Mouse (Mus musculus): ENCODE data around the gene Ugt1a8. TPM values are rescaled to one million over a fixed set of nuclear protein-coding genes. Genes with fewer than 3 reads are reported as not detected.
"Not testable (repeated sequence)": the region's sequence is repeated elsewhere in the genome, so short reads cannot be mapped to it uniquely, and the experiment has no call there.

Ugt1a8 gene
- polyA plus RNA-seq (2015; fragmentation: Nextera tagmentation; extraction: Ambion mirVana), result not detected in 2 replicates

DNA sequence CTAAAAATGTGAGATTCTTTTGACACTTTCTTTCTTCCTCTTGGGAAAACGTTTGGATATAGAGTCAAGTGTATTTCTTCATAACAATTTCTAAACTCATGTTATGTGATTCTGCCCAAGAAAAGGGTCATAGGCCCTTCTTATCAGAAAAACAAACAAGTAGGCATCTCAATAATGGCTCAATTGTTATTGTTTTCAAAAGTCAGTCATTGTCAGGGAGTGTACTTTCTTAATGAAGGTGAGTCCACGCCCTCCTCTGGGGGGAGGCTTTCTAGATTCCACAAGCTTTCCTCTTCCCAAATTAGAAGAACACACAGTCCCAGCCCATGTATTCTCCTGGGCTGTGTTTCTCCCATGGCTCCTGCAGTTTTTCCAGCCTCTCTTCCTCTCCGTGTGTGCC is at the start of gene Ugt1a8:
Ugt1a8 (plus strand) TSS at position 301 of the 400 bp plus-strand sequence.
- 73% methylated on average over 3 of the region's 3 CpGs for WGBS
- no peak for ATAC-seq (replicated peaks; ENCODE audit: low FRiP score)
- Histone ChIP-seq H3K4me2 (no peak within 1 kb of the TSS), H3K4me1 (no peaks in the 10 kb centered on the region), H3K27ac (no peak within 1 kb of the TSS), H3K9ac (no peak within 1 kb of the TSS), H3K9me3 (replicated peaks) (no peaks in the 10 kb centered on the region), H3K27me3 (no peaks in the 10 kb centered on the region), H3K36me3 (no peaks in the 10 kb centered on the region), H3K4me3 (replicated peaks) (no peak within 1 kb of the TSS)

- not testable (repeated sequence) for H3K4me3 ChIP-seq (replicated peaks); H3K27ac ChIP-seq; H3K4me2 ChIP-seq; H3K9ac ChIP-seq; H3K36me3 ChIP-seq; H3K9me3 ChIP-seq (replicated peaks); H3K4me1 ChIP-seq; H3K27me3 ChIP-seq
- peak; percentile 66 for ATAC-seq (replicated peaks; ENCODE audit: low FRiP score)
- 31% methylated on average over 2 of the region's 2 CpGs for WGBS
Measured at GRCm38 (mm10) chr1:88043044-88043443, 44.6 kb upstream of the Ugt1a8 start.

DNA sequence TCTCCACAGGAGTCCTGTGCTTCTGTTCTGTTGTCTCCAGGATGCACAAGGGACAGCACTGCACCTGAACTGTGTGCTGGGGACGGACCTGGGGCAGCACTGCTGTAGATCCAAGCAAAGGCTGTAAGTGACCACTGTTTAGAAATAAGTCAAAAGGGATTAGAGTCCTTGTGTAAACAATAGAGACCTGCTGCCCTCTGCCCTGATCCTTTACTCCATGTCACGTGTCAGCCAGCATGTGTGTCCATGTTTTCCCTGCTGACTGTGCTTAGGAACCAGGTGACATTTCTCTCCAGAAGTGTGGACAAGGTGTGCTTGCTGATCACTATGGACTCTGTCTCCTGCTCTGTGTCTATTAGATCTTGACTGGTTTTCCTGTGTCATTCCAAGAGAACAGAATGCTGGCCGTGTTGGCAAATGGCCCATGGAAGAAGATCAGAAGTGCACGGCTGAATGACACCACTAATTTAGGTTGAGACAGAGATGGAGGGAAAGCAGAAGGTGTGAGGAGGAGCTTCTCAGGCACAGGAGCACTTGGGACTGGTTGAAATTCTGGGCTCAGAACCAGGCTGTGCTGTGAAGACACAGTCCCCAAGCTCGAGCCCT is 42.7 kb upstream of the Ugt1a8 start:
- not testable (repeated sequence) for ATAC-seq (replicated peaks; ENCODE audit: low FRiP score); H3K4me1 ChIP-seq; H3K36me3 ChIP-seq; H3K4me3 ChIP-seq (replicated peaks); H3K9me3 ChIP-seq (replicated peaks); H3K9ac ChIP-seq; H3K27ac ChIP-seq; H3K27me3 ChIP-seq; H3K4me2 ChIP-seq
- 49% methylated on average over 3 of the region's 5 CpGs for WGBS

DNA sequence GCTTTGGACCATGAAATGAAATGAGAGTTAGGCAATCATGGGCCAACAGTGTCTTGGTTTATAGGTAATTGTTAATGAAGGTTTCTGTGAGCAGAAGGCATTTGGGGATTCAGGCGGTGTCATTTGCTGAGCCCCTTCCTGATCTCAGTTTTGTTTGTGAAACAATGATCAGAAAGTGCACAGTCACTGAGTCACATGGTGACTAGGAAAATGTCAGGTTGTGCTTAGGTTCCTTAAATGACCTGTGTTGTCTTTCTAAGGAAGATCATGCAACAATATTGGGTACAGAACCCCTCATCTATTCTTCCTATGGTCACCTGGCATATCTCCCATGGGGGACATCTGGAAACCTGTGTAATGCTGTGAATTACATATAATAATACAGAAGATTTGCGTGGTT is 40.2 kb upstream of the Ugt1a8 start:
- 90% methylated on average over 2 of the region's 2 CpGs for whole genome bisulfite sequencing
- not testable (repeated sequence) for H3K4me2 ChIP-seq; H3K4me1 ChIP-seq; H3K36me3 ChIP-seq; H3K27ac ChIP-seq; H3K27me3 ChIP-seq; H3K9ac ChIP-seq; H3K4me3 ChIP-seq (replicated peaks); H3K9me3 ChIP-seq (replicated peaks); ATAC-seq (replicated peaks; ENCODE audit: low FRiP score)

- no peak for ATAC-seq (replicated peaks; ENCODE audit: low FRiP score)
- H3K27ac ChIP-seq, result peak within 1 kb of the TSS; percentile 62
- H3K4me2 ChIP-seq, result no peak within 1 kb of the TSS
- 78% methylated on average over 1 of the region's 1 CpGs for WGBS
- H3K9me3 ChIP-seq (replicated peaks), result no peaks in the 10 kb centered on the region
- H3K4me1 ChIP-seq, result no peaks in the 10 kb centered on the region
- no peaks in the 10 kb centered on the region for H3K36me3 ChIP-seq
- H3K27me3 ChIP-seq, result no peaks in the 10 kb centered on the region
- no peak within 1 kb of the TSS for H3K9ac ChIP-seq
- no peak within 1 kb of the TSS for H3K4me3 ChIP-seq (replicated peaks)
Measured at GRCm38 (mm10) chr1:88055088-88055487, 32.5 kb upstream of the Ugt1a8 start, which contains the start of gene Ugt1a10. Gene Ugt1a10 (plus strand): TSS chr1:88055388.

DNA sequence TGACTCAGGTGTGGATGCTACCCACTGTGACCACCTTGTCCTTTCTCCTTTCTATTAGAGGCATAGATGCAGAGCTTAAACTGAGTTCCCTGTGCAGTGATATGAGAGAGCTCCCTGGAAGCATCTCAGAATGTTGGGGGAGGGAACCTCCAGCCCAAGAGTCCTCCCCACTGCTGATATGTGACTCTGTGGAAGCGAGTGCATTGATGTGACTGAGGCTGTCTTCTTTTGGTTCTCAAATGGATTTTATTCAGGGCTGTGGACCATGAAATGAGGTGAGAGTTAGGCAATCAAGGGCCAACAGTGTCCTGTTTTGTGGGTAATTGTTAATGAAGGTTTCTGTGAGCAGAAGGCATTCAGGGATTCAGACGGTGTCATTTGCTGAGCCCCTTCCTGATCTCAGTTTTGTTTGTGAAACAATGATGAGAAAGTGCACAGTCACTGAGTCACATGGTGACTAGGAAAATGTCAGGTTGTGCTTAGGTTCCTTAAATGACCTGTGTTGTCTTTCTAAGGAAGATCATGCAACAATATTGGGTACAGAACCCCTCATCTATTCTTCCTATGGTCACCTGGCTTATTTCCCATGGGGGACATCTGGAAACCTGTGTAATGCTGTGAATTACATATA is 21.0 kb upstream of the Ugt1a8 start:
- H3K9ac ChIP-seq; H3K4me2 ChIP-seq; H3K4me3 ChIP-seq (replicated peaks); H3K4me1 ChIP-seq; H3K9me3 ChIP-seq (replicated peaks); H3K27ac ChIP-seq; H3K27me3 ChIP-seq; H3K36me3 ChIP-seq: not testable (repeated sequence)
- 46% methylated on average over 1 of the region's 2 CpGs for WGBS
- peak; percentile 54; the same call in 1 of the 2 replicates for ATAC-seq (replicated peaks; ENCODE audit: low FRiP score)

DNA sequence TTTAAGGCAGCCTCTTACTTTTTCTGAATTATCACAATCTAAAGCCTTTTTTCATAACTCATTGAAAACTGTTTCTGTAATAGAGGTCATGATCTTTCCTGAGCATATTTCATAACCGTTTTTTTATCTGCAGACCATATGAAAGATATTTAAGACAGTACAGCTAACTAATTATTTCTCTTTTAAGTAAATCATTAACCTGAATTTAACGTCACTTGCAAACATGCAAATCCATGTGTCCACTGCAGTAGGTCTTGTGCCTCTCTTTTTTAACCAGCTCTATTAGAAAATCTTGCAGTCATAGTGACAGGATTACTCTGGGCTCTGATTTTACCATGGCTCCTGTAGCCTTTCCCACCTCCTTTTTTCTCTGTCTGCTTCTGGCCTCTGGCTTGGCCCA is 17.1 kb upstream of the Ugt1a8 start, which contains the start of gene Ugt1a9:
Ugt1a9 (plus strand) TSS at position 306 of the 400 bp plus-strand sequence.
- 64% methylated on average over 2 of the region's 2 CpGs for WGBS
- Histone ChIP-seq H3K9ac (no peak within 1 kb of the TSS), H3K4me3 (replicated peaks) (no peak within 1 kb of the TSS), H3K27ac (no peak within 1 kb of the TSS), H3K27me3 (no peaks in the 10 kb centered on the region), H3K36me3 (no peaks in the 10 kb centered on the region), H3K4me2 (no peak within 1 kb of the TSS), H3K4me1 (no peaks in the 10 kb centered on the region), H3K9me3 (replicated peaks) (no peaks in the 10 kb centered on the region)
- ATAC-seq (replicated peaks; ENCODE audit: low FRiP score), result no peak

- WGBS, result 85% methylated on average over 4 of the region's 4 CpGs
Measured at GRCm38 (mm10) chr1:88070902-88071301, 16.7 kb upstream of the Ugt1a8 start.

DNA sequence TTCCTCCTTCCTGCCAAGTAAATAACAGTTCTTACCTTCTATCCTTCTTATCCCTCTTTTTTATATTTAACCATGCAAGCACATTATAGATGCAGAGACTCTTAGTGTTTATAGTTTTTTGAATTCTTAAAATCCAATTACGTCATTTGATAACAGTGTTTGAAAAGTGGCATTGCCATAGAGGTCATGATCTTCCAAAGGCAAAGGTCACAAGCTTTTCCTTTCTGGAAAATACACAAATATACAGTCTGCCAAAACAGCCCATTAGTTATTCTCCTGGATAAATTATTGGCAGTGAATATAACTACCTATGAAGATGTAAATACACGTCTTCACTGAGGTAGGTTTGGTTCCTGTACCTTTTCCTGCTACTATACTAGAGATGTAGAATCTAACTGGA is 13.1 kb upstream of the Ugt1a8 start:
- WGBS, result 92% methylated on average over 2 of the region's 2 CpGs
- Histone ChIP-seq H3K9me3 (replicated peaks) (no peaks in the 10 kb centered on the region), H3K4me3 (replicated peaks) (no peak overlapping the region), H3K27me3 (no peaks in the 10 kb centered on the region), H3K36me3 (no peaks in the 10 kb centered on the region), H3K4me1 (no peaks in the 10 kb centered on the region), H3K9ac (no peak overlapping the region), H3K27ac (no peak overlapping the region), H3K4me2 (no peak overlapping the region)
- ATAC-seq (replicated peaks; ENCODE audit: low FRiP score), result no peak

More at GRCm38 (mm10) chr1:88070902-88071301, 16.7 kb upstream of the Ugt1a8 start:
- Histone ChIP-seq H3K4me1 (no peaks in the 10 kb centered on the region), H3K9me3 (replicated peaks) (no peaks in the 10 kb centered on the region), H3K9ac (no peak overlapping the region), H3K27me3 (no peaks in the 10 kb centered on the region), H3K36me3 (no peaks in the 10 kb centered on the region), H3K27ac (no peak overlapping the region), H3K4me3 (replicated peaks) (no peak overlapping the region), H3K4me2 (no peak overlapping the region)
- ATAC-seq (replicated peaks; ENCODE audit: low FRiP score), result no peak

- Histone ChIP-seq H3K9ac (no peak overlapping the region), H3K27me3 (no peaks in the 10 kb centered on the region), H3K9me3 (replicated peaks) (no peaks in the 10 kb centered on the region), H3K4me2 (no peak overlapping the region), H3K36me3 (no peaks in the 10 kb centered on the region), H3K27ac (no peak overlapping the region), H3K4me3 (replicated peaks) (no peak overlapping the region), H3K4me1 (no peaks in the 10 kb centered on the region)
- no peak for ATAC-seq (replicated peaks; ENCODE audit: low FRiP score)
- WGBS, result 97% methylated on average over 1 of the region's 1 CpGs
Measured at GRCm38 (mm10) chr1:88077128-88077527, 10.5 kb upstream of the Ugt1a8 start.

DNA sequence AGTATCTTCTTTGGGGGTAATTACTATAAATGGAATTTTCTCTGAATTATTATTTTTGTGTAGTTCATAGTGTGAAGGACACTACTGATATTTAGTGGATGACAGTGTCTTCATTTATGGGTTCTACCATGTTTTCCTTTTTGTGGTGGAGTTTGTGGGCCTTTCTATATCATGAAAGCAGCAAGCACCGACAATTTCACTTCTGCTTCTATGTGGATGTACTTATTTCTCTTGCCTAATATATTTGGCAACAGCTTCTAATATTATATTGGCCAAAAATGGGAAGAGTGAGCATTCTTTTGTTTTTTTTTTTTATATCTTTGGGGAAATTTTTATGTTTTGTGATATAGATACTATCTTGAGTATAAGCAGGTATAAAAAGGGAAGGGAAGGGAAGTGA is 5.9 kb upstream of the Ugt1a8 start:
- 94% methylated on average over 1 of the region's 1 CpGs for WGBS
- H3K27ac ChIP-seq, result no peak overlapping the region
- H3K27me3 ChIP-seq, result no peaks in the 10 kb centered on the region
- H3K4me3 ChIP-seq (replicated peaks), result no peak overlapping the region
- no peak overlapping the region for H3K4me2 ChIP-seq
- H3K4me1 ChIP-seq, result no peaks in the 10 kb centered on the region
- no peak overlapping the region for H3K9ac ChIP-seq
- no peak for ATAC-seq (replicated peaks; ENCODE audit: low FRiP score)
- no peaks in the 10 kb centered on the region for H3K9me3 ChIP-seq (replicated peaks)
- H3K36me3 ChIP-seq, result no peaks in the 10 kb centered on the region

DNA sequence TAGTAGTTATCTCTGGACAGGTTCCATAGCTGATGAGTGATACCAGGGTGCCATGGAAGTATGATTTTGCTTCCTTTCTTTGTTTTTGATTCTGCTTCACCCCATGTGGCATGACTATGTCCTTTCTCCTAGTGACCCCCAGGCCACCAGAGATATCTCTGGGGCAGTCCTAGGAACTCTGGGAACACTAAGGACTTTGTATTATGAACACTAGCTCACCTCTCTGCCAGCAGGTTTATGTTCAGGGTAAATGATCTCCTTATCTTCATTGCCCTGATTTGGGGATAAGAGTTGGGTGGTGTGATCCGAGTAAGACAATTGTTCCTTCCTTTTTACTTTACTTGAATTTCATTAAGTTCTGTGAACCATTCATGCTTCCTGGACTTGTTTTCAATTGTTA is 1.5 kb upstream of the Ugt1a8 start:
- WGBS, result 56% methylated on average over 1 of the region's 1 CpGs
- no peak for ATAC-seq (replicated peaks; ENCODE audit: low FRiP score)
- H3K9me3 ChIP-seq (replicated peaks), result no peaks in the 10 kb centered on the region

DNA sequence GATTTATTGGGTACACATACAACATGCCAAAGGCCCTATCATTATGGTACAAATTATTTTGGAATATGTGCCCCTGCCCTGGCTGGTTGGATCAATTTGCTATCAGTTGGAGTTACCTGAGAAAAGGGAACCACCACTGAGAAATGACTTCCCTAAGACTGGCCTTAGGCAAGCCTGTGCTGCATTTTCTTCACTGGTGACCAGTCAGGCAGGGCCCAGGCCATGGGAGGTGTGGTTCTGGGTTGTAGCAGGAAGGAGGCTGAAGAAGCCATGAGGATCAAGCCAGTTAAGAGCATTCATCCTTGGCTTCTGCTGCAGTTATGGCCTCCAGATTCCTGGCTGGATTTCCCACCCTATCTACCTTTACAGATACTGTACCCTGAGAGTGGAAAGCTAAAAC is 4.7 kb downstream of the Ugt1a8 start:
- Histone ChIP-seq H3K4me2 (no peak overlapping the region), H3K4me3 (replicated peaks) (no peak overlapping the region), H3K9me3 (replicated peaks) (no peaks in the 10 kb centered on the region), H3K4me1 (peaks cover 15% of the 10 kb centered on the region), H3K27me3 (no peaks in the 10 kb centered on the region), H3K36me3 (no peaks in the 10 kb centered on the region), H3K27ac (no peak overlapping the region), H3K9ac (no peak overlapping the region)
- no peak for ATAC-seq (replicated peaks; ENCODE audit: low FRiP score)

More for the DNA sequence above, 1.5 kb upstream of the Ugt1a8 start:
- Histone ChIP-seq H3K4me3 (replicated peaks) (no peak overlapping the region), H3K9ac (no peak overlapping the region), H3K27me3 (no peaks in the 10 kb centered on the region), H3K36me3 (no peaks in the 10 kb centered on the region), H3K4me2 (no peak overlapping the region), H3K27ac (no peak overlapping the region), H3K4me1 (no peaks in the 10 kb centered on the region)

Measured in kidney, embryonic 15.5 days (tissue).